Mouse (Mus musculus) forelimb bud, embryonic 11.5 days (tissue): ENCODE measurements around the gene Uqcrfs1.

Experiments
- DNase-seq: peaks from one replicate; pipeline ENCODE4 v3.0.0-alpha.2; 2012; ENCODE audit warnings: low read depth, low spot score

Gene Uqcrfs1

DNA sequence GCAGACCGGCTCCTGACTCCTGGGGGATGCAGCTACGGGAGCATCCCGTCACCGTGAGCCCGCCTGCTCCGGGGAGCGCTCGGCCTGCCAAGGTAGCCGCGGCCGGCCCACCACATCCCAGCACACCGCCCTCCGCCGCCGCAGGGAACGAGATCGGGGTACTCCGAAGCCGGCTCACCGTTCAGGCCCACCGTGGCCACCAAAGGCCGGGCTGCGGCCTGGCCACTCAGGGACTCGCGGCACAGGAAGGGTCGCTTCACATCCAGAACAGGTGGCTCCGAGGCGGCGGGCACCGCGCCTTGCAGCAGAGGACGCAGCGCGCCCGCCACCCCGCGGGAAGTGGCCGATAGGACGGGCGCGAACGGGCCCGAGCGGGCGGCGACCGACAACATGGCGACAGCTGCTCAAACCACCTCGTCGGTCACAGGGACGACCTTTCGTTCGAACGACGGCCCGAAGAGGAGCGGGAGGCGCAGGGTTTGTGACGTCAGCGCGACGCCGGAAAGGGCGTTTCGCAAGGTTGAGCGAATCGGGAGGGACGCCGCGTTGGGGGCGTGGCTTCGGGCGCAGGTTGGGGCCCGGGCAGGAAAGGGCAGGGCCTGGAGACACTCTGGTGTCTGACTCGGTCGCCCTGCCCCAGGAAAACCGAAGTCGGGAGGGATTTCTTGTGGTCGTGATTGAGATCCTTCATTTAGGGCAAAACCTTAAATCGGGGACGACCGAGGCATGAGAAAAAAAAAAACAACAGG lies at the start of gene Uqcrfs1:
Uqcrfs1 (minus strand) TSS at position 507 of the 749 bp plus-strand sequence.
- DNase-seq: peak; percentile 96

DNA sequence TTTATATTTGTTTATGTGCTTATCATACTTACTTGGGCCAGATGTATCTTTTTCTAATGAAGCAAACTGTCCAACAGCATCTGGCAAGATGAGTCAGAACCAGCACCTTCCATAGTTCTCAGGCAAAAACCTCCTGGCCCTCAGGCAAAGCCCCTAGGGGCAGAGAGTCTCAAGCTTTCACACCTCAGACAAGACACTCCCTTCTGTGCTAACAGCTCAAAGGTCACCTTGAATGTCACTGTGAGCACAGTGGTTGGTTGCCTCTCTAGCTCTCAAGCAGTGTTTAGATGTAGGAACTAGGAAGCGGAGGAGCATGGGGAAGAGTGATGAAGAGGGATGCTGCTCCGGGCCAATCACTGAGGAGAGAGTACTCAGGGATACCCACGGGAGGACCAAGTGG lies 40.6 kb upstream of the Uqcrfs1 start:
- no peak for DNase-seq

DNA sequence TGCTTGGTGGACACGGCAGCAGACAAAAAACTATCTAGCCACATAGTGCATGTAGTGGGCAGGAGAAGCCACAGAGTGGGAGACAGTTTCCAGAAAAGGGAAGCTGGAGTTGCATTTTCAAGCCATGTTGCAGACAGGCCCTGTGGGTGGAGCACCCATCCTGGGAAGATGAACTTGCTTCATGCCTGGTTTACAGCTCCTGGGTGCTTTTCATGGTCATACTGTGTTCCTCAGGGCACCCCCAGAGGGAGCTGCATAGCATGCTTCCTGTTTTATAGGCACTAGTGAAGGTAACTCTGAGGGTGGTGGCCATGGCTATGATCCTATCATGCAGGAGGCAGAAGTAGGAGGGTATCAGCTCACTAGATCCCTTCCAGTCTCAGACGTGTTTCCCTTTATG lies 37.4 kb upstream of the Uqcrfs1 start:
- no peak for DNase-seq

DNA sequence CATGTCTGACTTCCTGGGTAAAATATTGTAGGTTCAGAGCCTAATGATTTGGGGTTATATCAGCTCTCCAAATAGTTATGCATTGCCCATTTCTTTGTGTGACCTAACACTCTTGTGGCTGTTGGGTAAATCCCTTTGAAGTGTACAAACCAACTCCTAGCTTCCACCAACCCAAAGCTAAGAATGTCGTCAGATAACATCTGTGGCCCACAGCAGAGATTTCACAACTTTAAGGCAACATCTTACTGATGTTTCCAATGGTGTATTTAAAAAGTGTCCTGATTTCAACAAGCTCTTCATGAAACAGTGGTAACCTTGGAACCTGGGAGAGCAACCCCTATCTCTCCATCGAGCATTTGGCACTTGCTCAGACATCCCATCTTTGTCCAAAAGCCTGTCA lies 33.6 kb upstream of the Uqcrfs1 start:
- DNase-seq: no peak

DNA sequence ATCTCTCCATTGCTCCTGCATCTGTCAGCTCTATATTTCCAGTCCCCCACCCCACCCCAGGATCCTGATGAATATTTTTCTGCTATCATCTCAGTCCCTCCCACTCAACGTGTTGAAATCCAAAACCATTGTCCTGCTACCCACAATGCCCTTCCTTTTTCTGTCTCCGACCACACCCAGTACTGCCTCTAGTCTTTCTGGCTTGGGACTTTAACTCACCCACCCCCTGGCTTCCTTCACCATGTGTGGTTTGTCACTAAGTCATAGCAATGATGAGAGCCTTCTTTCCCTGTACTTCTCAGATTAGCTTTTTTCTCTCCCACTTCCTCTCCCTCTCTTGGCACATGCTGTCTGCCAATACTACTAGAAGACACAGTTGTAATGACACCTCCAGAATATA lies 31.7 kb upstream of the Uqcrfs1 start:
- DNase-seq: no peak

DNA sequence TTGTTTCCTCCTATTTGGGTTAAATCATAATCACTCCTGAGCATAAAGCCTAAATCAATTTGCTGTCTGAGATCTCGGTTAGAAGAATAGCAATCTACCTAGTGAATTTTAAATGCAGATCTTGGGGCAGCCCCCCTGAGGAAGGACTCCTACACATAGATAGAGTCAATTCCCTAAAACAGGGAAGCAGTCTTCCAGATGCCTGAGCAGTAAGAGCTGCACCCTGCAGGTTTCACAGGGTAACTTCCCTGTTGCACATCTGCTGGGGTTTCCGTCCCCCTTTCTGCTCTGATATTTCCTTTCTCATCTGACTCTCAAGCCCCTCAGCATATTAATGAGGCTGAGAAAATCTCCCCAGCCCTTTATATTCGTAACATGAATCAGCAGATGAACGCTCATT lies 27.8 kb upstream of the Uqcrfs1 start:
- DNase-seq: no peak

DNA sequence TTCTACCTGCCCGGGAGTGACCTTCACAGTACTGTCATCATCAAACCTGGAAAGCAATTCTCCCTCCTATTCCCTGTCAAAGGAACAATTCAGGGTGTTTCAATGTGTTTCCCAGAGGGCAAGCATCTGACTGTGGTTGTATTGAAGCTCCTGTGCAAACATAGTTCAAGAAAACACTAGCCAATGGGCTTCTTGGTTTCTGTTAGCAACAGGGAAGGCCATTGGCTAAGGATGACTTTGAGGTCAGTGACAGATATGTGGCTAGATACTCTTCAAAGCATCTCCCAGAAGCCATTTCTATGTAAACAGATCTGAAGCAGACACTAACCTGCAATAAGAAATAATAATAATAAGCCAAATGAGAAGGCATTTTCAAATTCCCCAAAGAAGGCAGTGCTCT lies 25.0 kb upstream of the Uqcrfs1 start:
- DNase-seq: no peak

DNA sequence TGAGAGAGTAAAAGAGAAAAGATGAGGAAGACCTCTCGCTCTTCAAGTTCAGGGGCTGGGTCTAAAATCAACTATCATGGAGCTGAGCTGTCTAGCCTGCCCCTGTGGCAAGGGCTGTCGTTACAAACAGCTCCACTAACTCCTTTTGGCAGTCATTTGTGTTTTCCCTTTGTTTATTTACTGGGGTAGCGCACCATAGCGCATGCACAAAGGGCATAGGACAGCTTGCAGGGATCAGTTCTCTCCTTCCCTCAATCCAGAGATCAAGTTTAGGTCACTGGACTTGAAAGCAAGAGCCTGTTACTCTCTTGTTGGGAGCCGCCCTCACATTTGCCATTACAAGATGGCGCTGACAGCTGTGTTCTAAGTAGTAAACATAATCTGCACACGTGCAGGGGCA lies 22.4 kb upstream of the Uqcrfs1 start:
- no peak for DNase-seq

DNA sequence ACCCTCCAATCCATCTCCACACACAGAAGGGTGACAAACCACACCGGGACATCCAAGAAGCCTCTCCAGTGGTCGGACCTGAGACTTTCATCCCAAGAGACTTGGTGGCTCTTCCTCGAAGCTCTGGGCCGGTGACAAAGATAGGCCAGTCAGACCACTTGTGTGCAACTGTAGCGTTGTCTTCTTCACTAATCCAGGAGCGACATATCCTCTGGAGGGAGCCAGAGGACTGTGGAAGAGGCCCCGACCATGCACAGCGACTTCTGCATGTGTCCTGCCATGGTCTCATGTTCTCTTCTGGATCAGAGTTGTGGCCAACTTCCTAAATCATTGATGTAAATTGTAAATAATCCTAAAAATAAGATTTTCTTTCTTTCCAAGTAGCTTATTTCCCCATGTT lies 21.6 kb upstream of the Uqcrfs1 start:
- DNase-seq: peak; percentile 12

DNA sequence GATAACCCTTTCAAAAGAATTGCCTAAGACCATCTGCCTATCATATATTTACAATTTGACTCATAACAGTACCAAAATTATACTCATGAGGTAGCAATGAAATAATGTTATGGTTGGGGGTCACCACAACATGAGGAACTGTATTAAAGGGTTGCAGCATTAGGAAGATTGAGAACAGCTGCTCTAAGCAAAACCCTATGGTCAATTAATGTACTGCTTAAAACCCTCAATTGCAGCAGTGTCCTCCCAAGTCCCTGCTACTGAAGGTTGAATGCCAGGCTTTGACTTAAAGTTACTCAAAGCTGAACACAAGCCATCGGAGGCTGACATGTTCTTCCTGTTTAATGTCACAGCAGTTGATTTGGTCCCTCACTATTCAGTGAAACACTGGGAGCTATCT lies 15.4 kb upstream of the Uqcrfs1 start:
- no peak for DNase-seq

DNA sequence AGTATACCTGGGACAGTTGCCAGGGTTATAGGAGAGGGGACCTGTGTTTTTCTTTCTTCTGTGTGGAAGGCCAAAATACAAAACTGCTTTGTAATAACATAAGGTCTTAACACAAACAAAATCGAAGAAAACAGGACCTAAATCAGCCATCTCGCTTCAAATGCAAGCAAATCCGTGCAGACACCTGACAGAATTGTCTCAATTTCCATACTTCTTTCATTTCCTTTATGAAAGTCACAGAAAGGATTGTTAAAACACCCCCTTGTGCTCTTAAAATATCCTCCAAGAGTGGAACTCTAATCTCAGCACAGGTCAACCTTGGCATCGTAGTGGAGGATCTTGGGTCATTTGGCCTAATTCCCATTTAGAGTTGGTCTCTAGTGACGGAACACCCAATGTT lies 14.9 kb upstream of the Uqcrfs1 start:
- no peak for DNase-seq

DNA sequence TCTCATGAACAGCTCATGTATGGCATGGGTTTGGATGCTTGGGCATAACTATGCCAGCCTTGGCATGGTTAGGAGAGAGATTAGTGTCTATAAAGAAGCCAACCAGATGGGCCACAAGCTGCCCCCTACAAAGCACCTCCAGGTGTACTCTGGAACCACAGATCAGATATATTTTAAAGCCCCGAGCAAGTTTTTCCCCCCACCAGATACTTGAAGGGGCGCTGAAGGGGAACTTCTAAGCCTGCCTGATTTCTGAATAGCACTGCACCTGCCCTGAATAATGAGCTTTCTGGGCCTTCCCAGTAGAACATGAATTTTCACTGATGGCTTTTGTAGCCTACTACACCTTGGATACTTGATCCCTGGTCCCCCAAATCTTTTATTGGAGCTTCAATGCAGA lies 12.6 kb upstream of the Uqcrfs1 start:
- no peak for DNase-seq

DNA sequence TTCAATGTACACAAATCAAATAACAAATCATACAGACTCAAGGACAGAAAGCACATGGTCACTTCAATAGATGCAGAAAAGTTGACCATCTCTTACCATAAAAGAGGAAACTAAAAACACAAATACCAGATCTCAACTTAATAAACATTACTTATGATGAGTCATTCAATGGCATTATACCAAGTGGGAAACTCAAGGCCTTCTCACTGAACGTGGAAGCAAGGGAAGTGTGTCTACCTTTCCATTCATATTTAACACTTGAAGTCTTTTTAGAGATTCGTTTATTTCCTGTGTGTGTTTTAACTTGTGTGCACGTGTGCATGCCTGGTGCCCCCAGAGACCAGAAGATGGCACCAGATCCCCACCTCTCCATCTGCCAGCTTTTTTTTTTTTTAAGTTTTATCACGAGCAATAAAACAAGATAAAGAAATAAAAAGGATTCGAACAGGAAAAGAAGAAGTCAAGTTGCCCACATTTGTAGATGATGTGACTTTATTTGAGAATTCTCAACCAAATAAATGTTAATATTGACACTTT lies 8.0 kb upstream of the Uqcrfs1 start:
- DNase-seq: no peak

DNA sequence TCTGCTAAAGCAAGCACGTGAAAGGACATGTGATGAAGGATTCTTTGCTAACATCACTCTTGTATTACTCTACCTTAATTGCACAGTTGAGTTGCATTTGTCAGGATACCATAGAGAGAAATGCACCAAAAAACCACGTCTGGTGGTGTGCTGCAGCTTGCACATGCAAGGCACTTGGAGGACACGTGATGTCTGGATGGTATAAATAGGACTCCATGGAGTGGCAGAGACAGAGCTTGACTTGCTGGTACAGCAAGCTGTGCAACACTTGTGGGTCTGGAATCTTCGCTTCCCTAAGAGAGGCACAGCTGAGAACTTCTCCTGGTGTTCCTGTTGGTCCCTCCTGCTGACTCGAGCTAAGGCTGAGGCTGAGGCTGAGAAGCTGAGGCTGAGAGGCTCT lies 4.2 kb upstream of the Uqcrfs1 start:
- no peak for DNase-seq

DNA sequence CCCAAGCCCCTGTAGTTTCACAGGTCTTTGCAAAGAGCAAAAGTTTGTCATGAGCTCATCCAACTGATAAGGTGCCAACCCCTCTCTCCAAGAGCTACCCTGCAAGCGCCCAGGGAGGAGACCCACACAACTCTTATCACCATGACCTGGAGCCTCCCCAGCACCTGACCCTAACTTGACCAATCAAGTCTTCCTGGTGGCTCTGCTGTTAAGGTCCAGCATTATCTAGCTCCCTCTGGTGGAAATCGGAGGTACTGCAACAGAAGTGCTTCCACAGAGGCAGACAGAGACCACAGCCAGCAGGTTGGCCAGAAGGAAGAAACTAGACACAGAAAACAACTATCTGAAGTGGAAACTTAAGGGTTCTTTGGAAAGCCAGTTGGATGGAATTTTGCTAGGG lies 3.7 kb upstream of the Uqcrfs1 start:
- DNase-seq: peak; percentile 89

DNA sequence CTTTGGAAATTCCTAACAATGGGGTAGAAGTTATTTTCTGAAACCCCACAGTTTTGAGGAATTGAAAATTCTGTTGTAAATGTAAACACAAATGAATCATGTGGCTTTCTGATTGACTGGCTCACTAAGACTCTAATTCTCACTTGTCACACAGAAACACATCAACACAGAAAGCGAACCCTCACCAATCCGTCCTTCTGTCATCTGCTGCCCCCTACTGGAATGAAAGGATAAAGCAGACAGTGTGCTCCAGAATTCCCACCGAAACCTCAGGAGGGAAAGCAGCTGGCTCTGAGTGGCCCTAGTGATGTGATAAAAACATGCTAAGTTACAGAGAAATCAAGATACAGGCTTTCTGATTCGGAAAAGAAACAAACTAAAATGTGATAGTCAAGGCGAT lies 14.4 kb downstream of the Uqcrfs1 start:
- peak; percentile 70 for DNase-seq

DNA sequence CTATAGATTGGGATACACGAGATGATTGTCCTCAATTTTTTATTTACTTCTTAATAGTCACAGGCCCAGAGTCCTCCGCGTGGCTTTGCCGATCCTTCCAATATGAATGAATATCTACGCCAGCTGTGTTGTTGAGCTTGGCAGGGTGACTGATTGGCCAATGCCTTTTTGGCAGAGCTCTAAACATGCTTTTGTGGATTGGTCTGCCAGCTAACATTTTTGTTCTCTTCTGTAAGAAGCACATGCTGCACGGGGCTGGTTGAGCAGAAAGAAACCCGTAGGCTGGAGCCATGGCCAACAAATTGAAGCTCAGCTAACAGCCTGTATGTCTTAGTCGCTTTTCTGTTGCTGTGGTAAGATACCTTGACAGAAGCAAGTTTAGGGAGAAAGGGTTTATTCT lies 20.2 kb downstream of the Uqcrfs1 start:
- no peak for DNase-seq

DNA sequence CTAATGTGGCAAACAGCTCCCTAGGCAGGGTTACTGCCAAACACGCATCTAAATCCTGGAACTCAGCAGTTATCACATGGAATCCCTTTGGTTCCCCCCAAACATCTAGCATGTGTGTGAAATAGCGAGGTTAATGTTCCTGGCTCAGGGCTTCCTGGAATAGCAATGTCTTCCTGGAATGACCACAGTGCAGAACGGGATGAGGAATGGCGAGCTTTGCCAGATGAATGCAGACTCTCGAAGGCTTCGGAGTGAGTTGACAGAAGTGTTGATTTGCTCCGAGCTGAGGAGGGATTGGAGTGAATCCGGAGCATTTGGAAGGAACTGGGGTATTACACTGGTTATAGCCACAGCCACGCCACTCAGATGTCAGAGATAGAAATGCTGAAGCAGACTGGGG lies 21.2 kb downstream of the Uqcrfs1 start:
- no peak for DNase-seq

DNA sequence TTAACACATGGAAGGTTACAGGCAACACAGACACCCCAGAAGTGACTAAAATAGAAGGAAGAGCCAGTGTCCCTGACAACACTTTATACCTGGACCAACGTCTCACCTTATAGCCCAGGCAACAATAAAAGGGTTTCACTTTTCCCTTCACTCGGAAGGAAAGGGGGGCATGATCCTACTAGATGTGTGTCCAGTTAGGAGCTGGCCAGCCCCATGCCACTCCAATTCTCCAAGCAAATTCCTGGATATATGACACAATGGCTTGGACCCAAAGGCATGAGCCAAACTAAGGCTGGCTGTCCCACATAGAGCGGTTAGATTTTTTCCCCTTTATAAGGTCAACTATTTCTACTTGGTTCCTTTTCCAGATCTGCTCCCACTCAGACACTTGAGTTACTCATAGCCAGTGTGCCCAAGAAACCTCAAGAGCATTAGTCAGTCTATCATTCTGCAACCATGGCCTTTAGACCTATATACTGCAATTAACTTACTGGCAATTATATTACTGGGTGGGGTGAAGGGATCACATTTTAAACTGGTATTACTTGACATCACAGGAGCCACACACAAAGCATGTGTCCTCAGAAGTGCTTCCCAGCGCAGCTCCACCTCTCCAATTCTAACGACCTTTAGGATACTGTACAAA lies 21.8 kb downstream of the Uqcrfs1 start:
- no peak for DNase-seq

DNA sequence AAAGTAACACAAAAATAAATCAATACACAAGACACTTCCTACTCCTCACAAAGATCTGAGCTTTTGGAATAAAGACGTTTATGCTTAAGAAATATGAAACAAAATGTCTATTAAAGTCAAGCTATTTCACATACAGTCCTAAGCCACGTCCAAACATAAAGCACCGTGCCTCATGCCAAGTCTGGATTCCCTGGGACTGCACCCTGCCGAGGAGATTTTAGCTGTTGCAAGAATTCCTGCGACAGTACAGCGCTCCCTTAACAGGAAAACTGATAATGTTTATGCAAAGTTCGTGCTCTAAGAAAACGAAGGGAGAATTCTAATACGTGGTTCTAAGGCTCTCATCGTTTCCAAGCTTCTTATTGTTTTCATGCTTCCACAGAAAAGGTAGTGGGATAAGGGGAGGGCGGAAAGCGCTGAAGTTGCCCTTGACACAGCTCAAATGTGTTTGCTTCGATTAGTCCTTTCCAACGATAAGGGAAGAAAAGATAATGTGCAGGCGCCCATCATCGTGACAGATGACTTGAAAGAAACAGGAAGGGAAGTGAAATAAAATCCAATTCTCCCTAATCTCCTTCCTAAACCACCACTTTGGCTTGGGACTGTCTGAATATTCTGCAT lies 23.8 kb downstream of the Uqcrfs1 start:
- no peak for DNase-seq

DNA sequence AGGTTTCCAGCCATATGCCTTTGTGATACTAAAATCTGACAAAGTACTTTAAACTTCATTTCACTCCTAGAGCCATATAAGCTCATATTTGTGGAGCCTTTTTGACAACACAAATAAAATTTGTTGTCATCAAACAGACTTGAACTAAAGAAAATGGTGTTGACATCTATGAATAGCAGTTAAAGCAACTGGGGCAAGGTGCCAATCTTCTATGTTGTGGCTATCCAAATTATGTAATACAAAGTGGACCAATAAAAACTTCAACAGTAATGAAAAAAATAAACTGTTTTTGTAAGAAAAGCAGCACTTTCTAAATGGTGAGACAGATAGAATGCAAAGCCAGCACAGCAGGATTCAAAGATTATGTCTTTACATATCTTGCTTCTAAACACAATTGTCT lies 27.0 kb downstream of the Uqcrfs1 start:
- DNase-seq: no peak

DNA sequence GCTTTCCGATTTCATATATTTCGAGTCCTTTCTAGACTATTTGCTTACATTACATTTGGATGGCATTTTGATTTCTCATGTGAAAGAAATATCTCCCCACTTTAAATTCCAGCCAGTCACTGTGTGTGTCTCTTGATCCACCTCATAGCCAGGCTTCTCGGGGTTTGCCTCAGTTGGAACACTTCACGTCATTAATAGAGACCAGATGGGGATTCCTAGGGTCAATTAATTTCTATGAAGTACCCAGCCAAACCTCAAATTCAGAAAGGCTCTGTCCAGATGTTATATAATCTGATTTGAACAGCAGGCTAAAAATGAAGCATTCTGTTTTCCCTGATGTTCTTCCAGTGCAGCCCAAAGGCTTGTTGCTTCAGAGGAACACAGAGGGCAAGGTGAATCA lies 37.5 kb downstream of the Uqcrfs1 start:
- peak; percentile 28 for DNase-seq

DNA sequence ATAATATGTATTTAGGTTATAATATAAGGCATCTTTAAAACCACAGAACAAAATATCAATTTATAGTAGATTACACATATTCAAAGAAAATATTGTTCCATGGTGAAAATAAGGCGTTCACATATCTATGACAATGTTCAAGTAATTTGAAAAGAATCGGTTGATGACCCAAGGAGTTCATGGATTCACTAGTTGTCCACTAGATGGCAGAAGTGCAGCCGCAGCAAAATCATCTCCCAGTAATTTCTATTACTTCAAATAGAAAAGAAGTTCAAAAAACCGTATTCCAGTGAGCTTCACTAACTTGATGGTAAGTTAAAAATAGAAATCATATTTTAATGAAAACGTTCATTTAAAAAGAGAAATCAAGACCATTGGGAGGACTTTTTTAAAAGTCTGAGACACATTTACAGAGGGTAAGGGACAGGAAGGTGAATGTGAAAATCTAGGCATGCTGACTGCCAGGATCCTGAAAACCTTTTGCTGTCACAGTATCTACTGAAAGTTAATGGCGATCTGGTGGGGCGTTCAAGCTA lies 43.2 kb downstream of the Uqcrfs1 start:
- no peak for DNase-seq
